Mouse (Mus musculus) activated CD4-positive, CD25-positive, alpha-beta regulatory T cell, adult 4 months (primary cell): Measurements from ENCODE around the gene Psmd8. TPM values are rescaled to one million over a fixed set of nuclear protein-coding genes. Genes with fewer than 3 reads are reported as not detected.

Experiments used
- ATAC-seq: one replicate; pipeline ENCODE4 v1.8.0; 2017
- polyA plus RNA-seq, 2 experiments: library from polyadenylated mRNA; unstranded; fragments of 100-300 nt; shearing (Covaris generic); gene quantifications; one replicate each; pipeline ENCODE4 v1.2.1; 2017

Gene Psmd8
- polyA plus RNA-seq, 2 experiments from 2014 or later, result 214 to 229 TPM

DNA sequence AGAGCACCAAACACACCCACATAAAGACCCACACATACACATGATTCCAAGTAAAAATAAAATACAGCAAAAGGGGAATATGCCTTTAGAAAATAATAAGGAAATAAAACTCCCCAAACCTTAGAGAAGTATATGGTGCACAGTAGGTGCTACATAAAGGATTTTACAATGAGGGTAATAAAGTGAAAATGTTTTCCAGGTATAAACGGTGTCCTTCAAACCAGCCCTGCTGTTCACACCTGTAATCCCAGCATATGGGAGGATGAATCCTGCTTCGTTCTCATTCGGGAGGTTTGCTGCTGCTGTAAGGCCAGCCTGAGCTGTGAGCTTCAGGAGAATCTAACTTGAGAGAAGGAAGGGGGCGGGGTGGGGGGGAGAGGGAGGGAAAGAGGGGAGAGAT lies 46.3 kb downstream of the Psmd8 start:
- no peak for ATAC-seq

DNA sequence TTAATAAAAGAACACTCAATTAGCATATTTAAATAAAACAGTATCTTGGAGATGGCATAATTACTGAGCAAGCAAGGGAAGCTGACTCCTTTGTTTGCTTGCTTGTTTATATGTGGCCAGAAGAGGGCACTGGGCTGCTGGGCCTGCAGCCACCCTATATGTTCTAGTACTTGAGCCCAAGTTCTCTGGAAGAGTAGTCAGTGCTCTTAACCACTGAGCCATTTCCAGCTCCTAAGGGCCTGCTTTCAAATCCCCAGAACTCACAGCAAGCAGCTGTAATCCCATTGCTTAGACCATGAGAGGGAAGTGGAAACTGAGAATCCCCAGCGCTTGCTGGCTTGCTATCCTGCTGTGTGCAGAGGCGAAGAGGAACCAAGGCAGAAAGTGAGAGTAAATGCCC lies 51.8 kb downstream of the Psmd8 start:
- no peak for ATAC-seq

DNA sequence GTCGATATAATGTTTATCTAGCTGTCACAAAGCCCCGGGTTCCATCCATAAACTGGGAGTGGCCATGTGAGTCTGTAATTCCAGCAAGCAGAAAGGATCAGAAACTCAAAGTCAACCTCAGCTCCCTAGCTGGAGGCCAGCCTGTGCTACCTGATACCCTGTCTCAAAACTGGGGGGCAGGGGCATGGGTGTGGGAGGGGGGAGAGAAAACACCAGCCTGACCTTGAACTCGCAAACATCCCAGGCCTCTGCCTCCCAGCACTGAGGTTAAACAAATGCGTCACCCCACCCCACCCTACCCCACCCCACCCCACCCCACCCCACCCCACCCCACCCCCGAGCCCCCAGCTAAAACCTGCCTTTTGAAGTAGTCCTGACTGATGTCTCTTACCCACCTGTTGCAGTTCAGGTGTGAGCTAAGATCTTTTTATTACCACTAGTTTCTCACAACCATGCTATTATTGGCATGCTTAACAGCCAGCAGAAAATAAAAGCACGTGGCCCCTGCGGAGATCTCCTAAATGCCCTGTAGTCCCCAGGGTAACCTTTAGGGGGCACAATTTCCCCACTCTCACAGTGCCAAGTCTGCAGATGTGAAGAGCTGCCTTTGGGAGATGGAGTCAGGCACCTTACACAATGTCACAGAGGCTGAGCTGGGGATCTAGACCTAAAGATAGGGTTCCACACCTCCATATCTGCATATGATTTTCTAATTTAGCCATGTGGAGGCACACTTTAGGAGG lies 54.2 kb downstream of the Psmd8 start:
- ATAC-seq, result peak; percentile 52

DNA sequence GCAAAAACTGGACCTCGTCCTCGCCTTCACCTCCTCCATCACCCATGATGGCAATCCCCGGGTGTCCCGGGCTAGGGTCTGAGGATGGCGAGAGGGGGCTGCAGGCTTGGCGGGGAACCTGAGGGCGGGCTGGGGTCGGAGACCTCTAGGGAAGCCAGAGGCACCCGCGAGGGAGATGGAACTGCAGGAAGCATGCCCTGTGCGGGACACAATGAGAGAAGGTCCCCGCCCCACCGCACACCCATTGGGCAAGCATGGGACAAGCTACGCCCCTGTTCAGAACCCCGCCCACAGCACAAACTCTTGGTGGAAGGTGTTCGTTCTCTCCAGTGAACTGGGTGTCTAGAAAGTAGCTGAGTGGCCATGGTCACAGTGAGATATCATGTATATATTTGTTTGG lies 55.5 kb downstream of the Psmd8 start, which contains the start of gene Ryr1:
TSS of gene Ryr1 (minus strand) at position 210 of the 400 bp plus-strand sequence.
- peak; percentile 65 for ATAC-seq

Other genes starting within 250 kb of the Psmd8 start
- 100 to 1,000 TPM in 1 of 2 experiments, 10 to 100 TPM in 1; 84.6 to 128 TPM for gene Actn4, start 218.4 kb downstream of the Psmd8 start, polyA plus RNA-seq
- gene Eif3k, start 198.8 kb downstream of the Psmd8 start, polyA plus RNA-seq, result 100 to 1,000 TPM; 603 to 630 TPM
- gene Map4k1, start 198.7 kb downstream of the Psmd8 start, polyA plus RNA-seq, result 100 to 1,000 TPM in 1 of 2 experiments, 10 to 100 TPM in 1; 88.8 to 120 TPM
- under 1 TPM; 0.03 to 0.05 TPM for gene Ryr1, start 55.5 kb downstream of the Psmd8 start, polyA plus RNA-seq
- gene Rasgrp4, start 45.9 kb downstream of the Psmd8 start, polyA plus RNA-seq, result 1 to 10 TPM in 1 of 2 experiments, under 1 TPM in 1; 0.95 to 1.1 TPM
- gene Fam98c, start 24.5 kb downstream of the Psmd8 start, polyA plus RNA-seq, result 10 to 100 TPM; 11.4 to 16.3 TPM
- gene Ggn, start 10.5 kb downstream of the Psmd8 start, polyA plus RNA-seq, result not detected
- gene Spred3, start 10.3 kb downstream of the Psmd8 start, polyA plus RNA-seq, result under 1 TPM in 1 of 2 experiments, not detected in 1; 0.78 TPM
- under 1 TPM in 1 of 2 experiments, not detected in 1; 0.15 TPM for gene Catsperg1, start 33.3 kb upstream of the Psmd8 start, polyA plus RNA-seq
- gene Kcnk6, start 51.8 kb upstream of the Psmd8 start, polyA plus RNA-seq, result 1 to 10 TPM; 1.6 to 1.9 TPM
- 10 to 100 TPM; 57.6 to 73.2 TPM for gene Yif1b, start 57.6 kb upstream of the Psmd8 start, polyA plus RNA-seq
- gene 2200002D01Rik, start 67.8 kb upstream of the Psmd8 start, polyA plus RNA-seq, result 1 to 10 TPM; 2.7 to 3.6 TPM
- 10 to 100 TPM; 66.6 to 70.2 TPM for gene Spint2, start 101.2 kb upstream of the Psmd8 start, polyA plus RNA-seq
- not detected for gene Ppp1r14a, start 108.6 kb upstream of the Psmd8 start, polyA plus RNA-seq
- gene Dpf1, start 123.2 kb upstream of the Psmd8 start, polyA plus RNA-seq, result not detected